17 mouse cellular contexts compared by ENCODE assay signal in genomic region chr2:29917621-29918020, GRCm38 (mm10). TPM values are rescaled to one million over a fixed set of nuclear protein-coding genes. Genes with fewer than 3 reads are reported as not detected.
DNase-seq lines count a peak whose midpoint lies in the region; ATAC-seq and TF ChIP-seq lines count a peak whose summit lies in the region.
"Had no signal": no experiment of that assay in that cellular context is flagged by ENCODE, and none has a peak within 500 bp of the region (broad histone marks: within the 10 kb centered on the region; RNA-seq: fewer than 3 reads in every experiment).

No protein-coding gene starts in this region.

- peak; percentile 95 for ATAC-seq in liver, embryonic 14.5 days (ENCODE audit: insufficient read depth)
- ATAC-seq in stomach, embryonic 15.5 days (ENCODE audit: insufficient read depth, low FRiP score, low read depth) = peak; percentile 84; the same call in 1 of the 2 replicates

- H3K36me3 ChIP-seq in liver, embryonic 14.5 days (replicated peaks; ENCODE audit: control insufficient read depth, insufficient read depth, low read depth) = peaks cover 71% of the 10 kb centered on the region
- peaks cover 60% of the 10 kb centered on the region for H3K36me3 ChIP-seq in stomach, embryonic 15.5 days
- H3K36me3 ChIP-seq in kidney, adult 2 months (ENCODE audit: control insufficient read depth, insufficient read depth, low read length) = no peaks in the 10 kb centered on the region; the same call in 1 of the 2 replicates

- no peaks in the 10 kb centered on the region for H3K27me3 ChIP-seq in liver, embryonic 14.5 days (ENCODE audit: control insufficient read depth, insufficient read depth, low read length)
- no peaks in the 10 kb centered on the region for H3K27me3 ChIP-seq in stomach, embryonic 15.5 days (replicated peaks)
- H3K27me3 ChIP-seq in kidney, adult 2 months (replicated peaks; ENCODE audit: control insufficient read depth, insufficient read depth, low read length) = no peaks in the 10 kb centered on the region
- H3K27me3 ChIP-seq: lung, embryonic 15.5 days had no signal

- H3K9me3 ChIP-seq in liver, embryonic 14.5 days (ENCODE audit: control insufficient read depth, low read length) = no peaks in the 10 kb centered on the region
- H3K9me3 ChIP-seq in stomach, embryonic 15.5 days = no peaks in the 10 kb centered on the region
- H3K9me3 ChIP-seq: forebrain, embryonic 10.5 days; G1E; limb, embryonic 10.5 days; lung, embryonic 15.5 days had no signal

- 41% methylated on average over 11 of the region's 11 CpGs for WGBS in liver, embryonic 14.5 days (ENCODE audit: insufficient replicate concordance)
- 88% methylated on average over 11 of the region's 11 CpGs for WGBS in stomach, embryonic 15.5 days
- 87% methylated on average over 11 of the region's 11 CpGs for WGBS in kidney, adult 2 months

- H3K4me3 ChIP-seq in liver, embryonic 14.5 days (ENCODE audit: insufficient read depth in 1 of 2, low read depth in 2 of 2, low read length in 2 of 2) = no peak overlapping the region
- H3K4me3 ChIP-seq in stomach, embryonic 15.5 days (replicated peaks) = no peak overlapping the region
- no peak overlapping the region for H3K4me3 ChIP-seq in kidney, adult 2 months (ENCODE audit: insufficient read depth, low read depth, low read length)
- H3K4me3 ChIP-seq: forebrain, embryonic 10.5 days; limb, embryonic 10.5 days; lung, embryonic 15.5 days had no signal

- no peak for TF ChIP-seq POLR2A in kidney, adult 2 months (IDR thresholded peaks at IDR 0.05; ENCODE audit: low read depth, low read length)

- TF ChIP-seq CTCF in liver, embryonic 14.5 days (IDR thresholded peaks at IDR 0.05; ENCODE audit: low read depth) = no peak
- no peak for TF ChIP-seq CTCF in kidney, adult 2 months (conservative IDR thresholded peaks at IDR 0.05; ENCODE audit: insufficient read depth, insufficient read length, low read depth, low read length)

- peak overlapping the region; percentile 14 for H3K9ac ChIP-seq in liver, embryonic 14.5 days (replicated peaks)
- H3K9ac ChIP-seq in stomach, embryonic 15.5 days = no peak overlapping the region
- H3K9ac ChIP-seq: lung, embryonic 15.5 days had no signal

- peak; percentile 49 for DNase-seq in spleen, adult 12 weeks (ENCODE audit: low spot score)
- DNase-seq in spleen, adult 18-20 months = no peak
- peak; percentile 37 for DNase-seq in c-Kit-negative CD71-positive TER-119-positive erythroid progenitor cells, embryonic 14.5 days (ENCODE audit: low read depth, low spot score)
- DNase-seq in liver, embryonic 14.5 days (ENCODE audit: low read depth in 3 of 3, low spot score in 3 of 3) = peak; percentile 44 to 54 (median 44)
- DNase-seq in kidney, adult 2 months = no peak
- DNase-seq in layer of hippocampus, adult 9-10 months (ENCODE audit: low spot score) = no peak
- DNase-seq in heart, postnatal 36 days = no peak
- DNase-seq: cerebellum, postnatal 14 days; heart, postnatal 10 days; kidney, postnatal 10 days; right cerebral cortex, postnatal 14 days; thymus, adult 2 months had no signal

- peak overlapping the region; percentile 70 for H3K27ac ChIP-seq in liver, embryonic 14.5 days
- H3K27ac ChIP-seq in stomach, embryonic 15.5 days = no peak overlapping the region
- H3K27ac ChIP-seq in kidney, adult 2 months (ENCODE audit: insufficient read depth, low read depth, low read length) = no peak overlapping the region
- H3K27ac ChIP-seq: forebrain, embryonic 10.5 days; limb, embryonic 10.5 days; lung, embryonic 15.5 days had no signal

- peak; percentile 39; the same call in 1 of the 2 replicates for TF ChIP-seq EP300 in liver, embryonic 14.5 days (IDR thresholded peaks at IDR 0.05; ENCODE audit: low read depth)

- H3K4me2 ChIP-seq in liver, embryonic 14.5 days (ENCODE audit: low read depth) = peak overlapping the region; percentile 36
- no peak overlapping the region for H3K4me2 ChIP-seq in stomach, embryonic 15.5 days
- H3K4me2 ChIP-seq: lung, embryonic 15.5 days had no signal

- intact Hi-C loops in heart, postnatal 36 days (cut with DNase I) = no loop called here

- peaks cover 8 to 13% of the 10 kb centered on the region in 2 experiments for H3K4me1 ChIP-seq in liver, embryonic 14.5 days (replicated peaks; ENCODE audit: control insufficient read depth in 2 of 2, insufficient read depth in 2 of 2, low read length in 1 of 2)
- no peaks in the 10 kb centered on the region for H3K4me1 ChIP-seq in stomach, embryonic 15.5 days
- H3K4me1 ChIP-seq in kidney, adult 2 months (ENCODE audit: control insufficient read depth, insufficient read depth, low read length) = 0 out of 2 replicates have a peak, but pooled peaks cover 3% of the 10 kb centered on the region
- H3K4me1 ChIP-seq: forebrain, embryonic 10.5 days; limb, embryonic 10.5 days had no signal

RNA-seq across cellular contexts. Expression of gene Gle1, which starts 17.6 kb away (rescaled TPM):
- 11.2 and 13.5 TPM in 2 replicates for polyA plus RNA-seq in liver, embryonic 14.5 days (2012; rRNA removed)
- 17.6 and 20.5 TPM in 2 replicates for polyA plus RNA-seq in liver, embryonic 14.5 days (2014; fragmentation: Nextera tagmentation; extraction: Ambion mirVana)
- 49.3 and 51.8 TPM in 2 replicates for polyA plus RNA-seq in stomach, embryonic 15.5 days (2015; fragmentation: Nextera tagmentation; extraction: Ambion mirVana)
- 21.1 and 25.4 TPM in 2 replicates for polyA plus RNA-seq in kidney, adult 2 months (2012; rRNA removed)
- total RNA-seq in heart, postnatal 36 days (2021) = 10 to 100 TPM; 22.5 to 26.8 TPM

RNA-seq across cellular contexts. Expression of gene Odf2, which starts 28.6 kb away (rescaled TPM):
- polyA plus RNA-seq in liver, embryonic 14.5 days (2012; rRNA removed) = 21.0 and 29.6 TPM in 2 replicates
- 23.5 and 29.1 TPM in 2 replicates for polyA plus RNA-seq in liver, embryonic 14.5 days (2014; fragmentation: Nextera tagmentation; extraction: Ambion mirVana)
- polyA plus RNA-seq in stomach, embryonic 15.5 days (2015; fragmentation: Nextera tagmentation; extraction: Ambion mirVana) = 53.6 and 53.8 TPM in 2 replicates
- polyA plus RNA-seq in kidney, adult 2 months (2012; rRNA removed) = 17.6 and 21.5 TPM in 2 replicates
- total RNA-seq in heart, postnatal 36 days (2021) = 10 to 100 TPM; 24.0 to 29.7 TPM

RNA-seq across cellular contexts. Expression of gene Sptan1, which starts 47.7 kb away (rescaled TPM):
- 11.5 and 21.1 TPM in 2 replicates for polyA plus RNA-seq in liver, embryonic 14.5 days (2012; rRNA removed)
- polyA plus RNA-seq in liver, embryonic 14.5 days (2014; fragmentation: Nextera tagmentation; extraction: Ambion mirVana) = 14.5 and 14.6 TPM in 2 replicates
- polyA plus RNA-seq in stomach, embryonic 15.5 days (2015; fragmentation: Nextera tagmentation; extraction: Ambion mirVana) = 74.3 and 78.5 TPM in 2 replicates
- polyA plus RNA-seq in kidney, adult 2 months (2012; rRNA removed) = 237 and 250 TPM in 2 replicates
- 100 to 1,000 TPM; 193 to 213 TPM for total RNA-seq in heart, postnatal 36 days (2021)

RNA-seq across cellular contexts. Expression of gene Cercam, which starts 48.7 kb away (rescaled TPM):
- 20.1 and 20.4 TPM in 2 replicates for polyA plus RNA-seq in liver, embryonic 14.5 days (2012; rRNA removed)
- polyA plus RNA-seq in liver, embryonic 14.5 days (2014; fragmentation: Nextera tagmentation; extraction: Ambion mirVana) = 16.6 and 23.1 TPM in 2 replicates
- polyA plus RNA-seq in stomach, embryonic 15.5 days (2015; fragmentation: Nextera tagmentation; extraction: Ambion mirVana) = 28.5 and 29.4 TPM in 2 replicates
- 2.3 and 3.3 TPM in 2 replicates for polyA plus RNA-seq in kidney, adult 2 months (2012; rRNA removed)
- 1 to 10 TPM; 4.4 to 4.9 TPM for total RNA-seq in heart, postnatal 36 days (2021)

Comparison
In these comparisons a context has a peak if more than half of its experiments do, and no peak if none do; other contexts are left out.
1. DNase-seq: peak in spleen, adult 12 weeks (single experiment), c-Kit-negative CD71-positive TER-119-positive erythroid progenitor cells, embryonic 14.5 days (single experiment) and liver, embryonic 14.5 days (3 of 3); none in spleen, adult 18-20 months (0 of 2), kidney, adult 2 months (single experiment), layer of hippocampus, adult 9-10 months (single experiment) and heart, postnatal 36 days (0 of 2).